Mouse (Mus musculus): Measurements from ENCODE around the gene Narfl.
A peak's percentile ranks its signal among the peaks of the same experiment; 100 is the strongest.
"Not testable (repeated sequence)": the region's sequence is repeated elsewhere in the genome, so short reads cannot be mapped to it uniquely, and the experiment has no call there.

Narfl gene

GRCm38 (mm10) chr17:25773549-25774120, at the start of gene Narfl:
Narfl (plus strand) TSS chr17:25773776.
- DNase-seq (ENCODE audit: low read depth, low spot score), result peak; percentile 97

GRCm38 (mm10) chr17:25723919-25724318, 49.7 kb upstream of the Narfl start:
- DNase-seq (ENCODE audit: low read depth, low spot score), result no peak

DNA sequence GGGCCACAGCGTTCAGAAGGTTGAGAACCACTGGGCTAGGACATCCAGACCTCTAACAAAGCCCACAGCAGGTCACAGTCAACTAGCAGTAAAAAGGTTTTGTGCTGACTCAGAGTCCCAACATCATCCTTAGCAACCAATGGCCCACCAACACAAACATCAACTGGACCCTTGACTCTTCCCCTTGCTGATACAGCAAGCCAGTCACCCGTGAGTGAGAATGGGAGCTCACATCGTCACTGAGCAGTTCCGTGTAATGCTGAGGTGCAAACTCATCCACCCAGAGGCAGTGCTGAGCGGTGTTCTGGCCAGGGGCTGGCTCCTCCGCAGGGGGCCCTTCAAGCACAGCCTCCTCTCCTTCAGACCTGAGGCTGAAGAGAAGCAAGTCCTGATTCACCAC, 48.3 kb upstream of the Narfl start:
- DNase-seq (ENCODE audit: low read depth, low spot score), result no peak

DNA sequence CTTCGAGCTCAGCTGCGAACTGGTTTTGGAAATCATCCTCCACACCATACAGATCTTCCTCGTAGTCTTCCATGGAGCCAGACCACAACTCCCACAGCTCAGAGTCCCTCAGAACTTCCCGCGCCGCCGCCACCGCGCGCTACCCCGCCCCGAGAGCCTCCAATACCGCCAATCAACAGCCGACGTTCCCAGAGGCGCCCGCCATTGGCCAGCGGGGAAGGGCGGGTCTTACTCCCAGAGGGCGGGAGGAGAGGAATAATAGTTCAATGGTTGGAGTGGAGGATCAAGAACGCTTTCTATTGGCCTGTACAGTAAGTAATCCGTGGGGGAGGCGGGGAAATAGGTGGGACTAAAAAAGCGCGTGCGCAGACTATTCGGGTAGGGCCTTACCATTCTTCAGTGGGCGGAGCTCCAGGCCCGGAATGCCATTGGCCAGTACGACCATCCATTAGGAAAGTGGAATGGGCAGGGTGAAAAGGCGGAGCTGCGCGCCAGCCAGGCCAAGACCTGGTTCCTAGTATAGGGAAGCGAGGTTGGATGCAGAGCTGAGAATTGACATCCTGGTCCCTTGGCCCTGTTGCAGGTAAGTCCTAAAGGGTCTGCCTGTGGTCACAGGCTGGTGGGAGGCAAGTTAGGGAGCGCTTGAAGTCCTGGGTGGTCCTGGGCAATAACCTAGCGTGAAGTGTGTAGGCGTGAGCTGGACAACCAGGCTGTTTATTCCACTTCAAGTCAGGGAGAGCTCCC, 46.1 kb upstream of the Narfl start, which contains the start of the genes Chtf18 and Rpusd1:
Gene Chtf18 (minus strand): TSS at position 155 of the 744 bp plus-strand sequence.
Gene Rpusd1 (plus strand): TSS at position 406 of the 744 bp plus-strand sequence.
- DNase-seq (ENCODE audit: low read depth, low spot score), result peak; percentile 100

DNA sequence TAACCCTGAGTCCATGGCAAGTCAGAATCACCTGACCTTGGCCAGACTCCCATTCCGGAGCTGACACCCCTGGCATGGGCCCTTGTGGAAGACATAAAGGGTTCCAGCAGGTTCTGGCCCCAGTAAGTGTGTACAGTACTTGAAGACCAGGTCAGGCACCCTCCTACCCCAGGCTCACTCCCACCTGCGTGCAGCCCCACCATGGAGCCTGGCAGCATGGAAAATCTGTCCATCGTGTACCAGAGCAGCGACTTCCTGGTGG, 45.6 kb upstream of the Narfl start:
- no peak for DNase-seq (ENCODE audit: low read depth, low spot score)

DNA sequence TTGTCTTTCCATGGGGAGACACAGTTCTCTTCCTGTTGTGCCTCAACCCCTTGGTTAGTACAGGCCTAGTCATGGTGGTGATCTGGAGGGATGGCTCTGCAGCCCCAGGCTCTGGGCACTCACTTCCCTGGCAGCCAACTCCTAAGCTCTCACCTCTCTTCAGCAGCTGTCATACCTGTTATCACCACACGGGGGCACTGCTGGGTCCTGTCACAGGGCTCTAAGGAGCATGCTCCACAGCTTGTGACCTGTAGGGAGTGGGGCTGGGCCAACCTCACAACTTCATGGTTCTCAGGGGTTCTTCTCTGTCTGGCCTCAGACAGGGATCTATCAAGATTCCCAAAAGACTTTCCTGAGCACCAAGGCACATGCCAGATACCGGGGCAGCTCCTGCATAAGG, 41.5 kb upstream of the Narfl start:
- DNase-seq (ENCODE audit: low read depth, low spot score), result peak; percentile 59

DNA sequence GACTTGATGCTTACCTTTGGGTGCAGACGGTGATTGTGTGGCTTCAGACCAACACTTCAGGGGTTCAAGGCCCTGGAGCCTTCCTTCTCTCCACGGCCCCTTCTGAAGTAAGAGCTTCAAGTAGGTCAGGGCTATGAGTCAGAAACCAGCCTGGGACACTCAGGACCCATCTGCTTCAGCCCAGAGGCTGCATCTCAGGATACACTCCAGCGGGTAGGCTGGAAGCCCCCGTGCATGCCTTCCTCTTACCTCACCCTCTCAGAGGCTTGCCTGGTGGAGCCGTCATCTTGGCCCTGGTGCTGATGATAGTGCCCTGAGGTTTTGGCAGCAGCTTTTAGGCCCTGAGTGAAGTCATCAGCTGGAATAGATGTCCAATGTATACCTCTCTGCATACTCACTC, 38.3 kb upstream of the Narfl start:
- DNase-seq (ENCODE audit: low read depth, low spot score), result no peak

- DNase-seq (ENCODE audit: low read depth, low spot score), result no peak
Measured at GRCm38 (mm10) chr17:25735745-25736144, 37.8 kb upstream of the Narfl start, which contains the start of gene Mslnl. Mslnl (plus strand) TSS chr17:25736042.

DNA sequence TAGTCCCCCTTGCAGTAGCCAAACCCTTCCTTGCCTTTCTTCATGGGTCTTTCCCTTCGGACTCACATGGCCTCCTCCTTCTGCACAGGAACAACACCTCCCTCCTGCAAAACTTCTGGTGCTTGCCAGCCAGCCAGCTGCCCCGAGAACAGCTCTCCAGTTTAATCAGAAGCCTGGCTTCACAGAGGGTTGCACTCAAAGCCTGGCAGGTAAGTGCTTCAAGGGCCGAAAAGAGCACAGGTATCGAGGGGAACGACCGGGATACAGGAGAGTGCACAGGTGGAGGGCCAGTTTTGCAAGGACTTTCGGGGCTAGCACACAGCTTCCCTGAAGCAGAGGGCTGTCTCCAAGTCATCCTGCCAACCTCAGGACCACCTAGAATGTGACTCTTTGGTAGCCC, 34.7 kb upstream of the Narfl start:
- no peak for DNase-seq (ENCODE audit: low read depth, low spot score)

DNA sequence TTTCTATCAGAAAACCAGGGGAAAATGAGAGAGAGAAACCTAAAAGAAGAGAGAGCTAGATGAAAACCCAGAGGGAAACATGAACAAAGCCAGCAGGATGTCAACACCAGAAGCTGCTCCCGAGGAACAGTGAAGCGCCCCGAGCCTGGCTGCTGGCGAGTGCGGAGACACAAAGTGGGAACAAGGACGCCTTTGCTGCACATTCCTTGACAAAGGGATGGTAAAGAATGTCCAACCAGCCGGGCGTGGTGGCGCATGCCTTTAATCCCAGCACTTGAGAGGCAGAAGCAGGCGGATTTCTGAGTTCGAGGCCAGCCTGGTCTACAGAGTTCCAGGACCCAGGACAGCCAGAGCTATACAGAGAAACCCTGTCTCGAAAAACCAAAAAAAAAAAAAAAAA, 32.1 kb upstream of the Narfl start:
- DNase-seq (ENCODE audit: low read depth, low spot score), result not testable (repeated sequence)

DNA sequence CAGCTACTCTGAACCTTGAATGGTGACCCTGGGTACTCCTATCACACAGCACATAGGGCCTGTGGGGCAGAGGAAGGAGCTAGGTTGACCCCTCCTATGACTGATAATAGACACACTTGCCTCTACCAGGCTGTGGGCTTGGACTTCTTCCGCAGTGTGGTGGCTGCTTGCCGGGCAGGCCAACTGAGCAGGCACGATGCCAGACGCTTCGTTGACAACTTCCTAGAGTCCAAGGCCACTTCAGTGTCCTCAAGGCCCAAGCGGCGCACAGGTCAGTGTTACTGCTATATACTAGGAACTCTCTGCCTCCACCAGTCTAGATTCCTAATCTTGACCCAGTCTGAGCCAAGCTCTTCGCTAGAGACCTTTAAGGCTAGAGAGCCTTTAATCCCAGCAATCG, 29.7 kb upstream of the Narfl start:
- no peak for DNase-seq (ENCODE audit: low read depth, low spot score)

GRCm38 (mm10) chr17:25744311-25744710, 29.3 kb upstream of the Narfl start:
- DNase-seq (ENCODE audit: low read depth, low spot score), result no peak

GRCm38 (mm10) chr17:25748238-25748637, 25.3 kb upstream of the Narfl start:
- DNase-seq (ENCODE audit: low read depth, low spot score), result no peak

DNA sequence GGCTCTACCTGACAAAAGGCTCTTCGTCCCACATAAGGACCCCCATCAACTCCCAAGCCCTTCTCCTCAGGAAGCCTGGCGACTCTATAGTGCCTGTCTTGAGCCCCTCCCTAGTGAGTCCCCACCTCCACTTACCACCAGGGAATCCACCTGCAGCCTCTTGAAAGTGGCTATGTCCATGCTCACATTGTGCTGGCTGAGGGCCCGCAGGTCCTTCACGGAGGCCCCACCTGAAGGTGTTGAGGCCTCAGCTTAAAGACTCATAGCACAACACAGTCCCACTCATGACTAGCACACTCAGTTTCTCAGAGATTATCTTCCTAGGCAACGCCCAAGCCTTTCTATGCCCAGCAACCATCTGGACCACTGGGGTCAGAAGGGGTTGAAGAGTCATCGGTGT, 24.3 kb upstream of the Narfl start:
- no peak for DNase-seq (ENCODE audit: low read depth, low spot score)

- DNase-seq (ENCODE audit: low read depth, low spot score), result no peak
Measured at GRCm38 (mm10) chr17:25751446-25751845, 22.1 kb upstream of the Narfl start.

- DNase-seq (ENCODE audit: low read depth, low spot score), result no peak
Measured at GRCm38 (mm10) chr17:25754241-25754640, 19.3 kb upstream of the Narfl start, which contains the start of gene Msln. Msln (minus strand) TSS chr17:25754378.

DNA sequence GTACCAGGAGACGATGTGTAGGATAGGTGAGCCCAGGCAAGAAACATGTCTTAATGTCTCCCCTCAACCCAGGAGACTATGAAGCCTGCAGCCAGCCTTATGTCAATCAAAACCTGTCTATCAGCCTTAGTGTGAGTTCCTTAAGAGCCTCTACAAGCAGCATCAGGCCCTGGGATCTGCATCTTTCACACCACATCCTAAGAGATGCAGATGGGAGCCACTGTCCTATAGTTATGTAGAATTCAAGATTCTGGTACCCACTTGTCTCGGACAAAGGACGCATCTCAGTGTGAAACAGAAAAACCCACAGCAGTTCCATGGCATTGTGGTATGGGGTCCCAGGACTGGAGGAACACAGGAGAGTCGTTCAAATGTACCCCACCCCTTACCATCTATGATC, 18.5 kb upstream of the Narfl start:
- DNase-seq (ENCODE audit: low read depth, low spot score), result no peak

DNA sequence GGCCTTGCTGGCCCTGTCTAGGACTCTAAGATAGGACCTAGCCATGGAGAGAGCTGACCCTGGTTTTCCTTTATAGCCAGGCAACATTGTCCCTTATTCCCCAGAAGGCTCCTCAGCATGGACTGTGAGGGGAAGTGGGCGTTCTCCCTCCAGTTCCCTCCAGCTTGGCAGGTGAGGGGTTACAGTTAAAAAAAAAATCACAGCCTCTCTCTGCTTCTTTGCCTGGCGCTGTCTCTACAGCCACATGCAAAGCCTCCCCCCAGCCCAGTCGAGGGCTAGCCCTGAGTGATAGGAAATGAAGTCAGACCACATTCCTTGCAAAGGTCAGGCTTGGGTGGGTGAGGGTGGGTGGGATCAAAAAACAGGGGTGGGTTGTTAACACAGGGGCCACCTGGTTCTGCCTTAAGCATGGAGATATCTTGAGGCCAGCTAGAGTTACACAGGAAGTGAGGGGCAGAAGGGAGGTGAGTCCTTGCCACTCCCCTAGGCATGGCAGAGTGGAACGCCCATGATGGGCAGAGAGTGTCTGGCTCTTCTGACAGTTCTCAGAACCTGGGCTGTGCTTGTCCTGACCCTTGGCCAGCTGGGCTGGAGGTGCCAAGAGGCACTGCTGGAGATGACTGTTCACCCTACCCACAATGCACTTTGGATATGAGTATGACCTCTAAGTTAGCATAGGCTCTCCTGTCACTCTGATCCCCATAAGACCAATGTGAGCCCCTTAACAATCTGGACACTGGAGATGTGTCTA, 17.8 kb upstream of the Narfl start:
- DNase-seq (ENCODE audit: low read depth, low spot score), result no peak

DNA sequence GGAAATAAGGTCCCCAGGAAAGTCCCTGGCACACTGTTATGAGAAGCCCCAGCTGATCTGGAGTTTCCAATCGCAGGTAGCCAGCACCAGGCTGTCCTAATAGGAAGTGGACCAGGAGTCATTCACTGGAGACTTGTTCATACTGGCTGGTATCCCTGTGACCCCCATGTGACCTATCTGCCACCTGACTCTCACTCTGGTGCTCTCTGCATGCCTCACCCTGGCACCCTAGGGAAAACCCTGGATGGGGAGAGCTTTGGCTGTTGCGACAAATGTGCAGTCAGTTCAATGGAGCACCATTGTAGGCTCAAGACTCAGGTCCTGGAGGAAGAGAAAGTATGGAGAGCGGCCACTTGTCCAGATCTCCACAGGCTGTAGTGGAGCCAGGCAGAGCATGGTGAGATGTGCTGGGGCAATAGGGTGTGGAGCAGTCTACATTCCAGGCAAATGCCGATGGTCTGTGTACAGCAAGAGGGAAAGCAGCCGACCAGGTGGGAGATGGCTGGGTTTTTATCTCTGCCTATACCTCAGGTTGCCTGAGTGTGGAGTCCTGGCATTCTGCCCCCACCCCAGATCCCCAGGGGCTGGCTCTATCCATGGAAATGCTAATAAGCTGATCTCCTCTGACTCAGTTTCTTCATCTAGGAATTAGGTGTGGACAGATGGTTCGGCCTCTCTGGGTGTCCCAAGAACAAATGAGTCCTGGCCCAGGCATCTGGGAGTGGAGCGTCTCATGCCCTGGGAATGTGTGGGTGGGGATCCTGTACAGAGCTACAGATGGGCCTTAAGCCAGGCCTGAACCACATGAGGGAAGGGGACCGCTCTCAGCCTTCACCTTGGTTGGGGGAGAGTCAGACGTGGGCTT, 17.0 kb upstream of the Narfl start:
- DNase-seq (ENCODE audit: low read depth, low spot score), result no peak

DNA sequence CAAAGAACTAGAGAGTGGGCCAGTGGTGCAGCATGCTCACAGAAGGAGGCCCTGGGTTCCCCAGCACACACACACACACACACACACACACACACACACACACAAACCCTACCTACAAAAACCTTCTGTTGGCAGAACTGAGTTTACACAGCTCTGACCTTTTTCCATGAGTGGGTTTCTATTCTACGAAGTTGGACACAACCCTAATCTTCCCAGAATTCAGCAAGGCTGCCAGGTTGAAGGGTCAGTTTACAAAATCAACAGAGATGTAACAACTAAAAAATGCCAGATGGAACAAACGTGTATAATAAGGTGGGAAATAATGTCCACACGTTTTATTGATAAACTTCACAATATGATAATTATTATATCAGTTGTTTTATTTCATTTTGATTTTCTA, 15.9 kb upstream of the Narfl start:
- no peak for DNase-seq (ENCODE audit: low read depth, low spot score)

DNA sequence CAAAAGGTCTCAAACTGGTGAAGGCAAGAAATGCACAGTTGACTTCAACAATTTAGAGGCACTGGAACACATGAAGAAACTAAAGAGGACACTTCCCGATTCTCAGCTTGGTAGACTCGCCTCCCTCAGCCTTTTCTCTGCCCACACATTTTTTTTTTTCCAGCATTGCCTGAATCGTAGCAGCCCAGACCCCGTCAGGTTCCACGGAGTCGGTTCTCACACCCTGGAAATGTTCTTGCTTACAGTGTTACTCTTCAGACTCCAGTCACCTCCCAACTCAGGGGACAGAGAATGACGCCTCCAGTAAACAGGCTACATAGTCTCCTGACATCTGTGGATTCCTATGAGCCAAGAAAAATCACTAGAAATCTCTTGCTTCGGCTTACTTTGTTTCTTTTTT, 13.4 kb upstream of the Narfl start:
- DNase-seq (ENCODE audit: low read depth, low spot score), result peak; percentile 57

DNA sequence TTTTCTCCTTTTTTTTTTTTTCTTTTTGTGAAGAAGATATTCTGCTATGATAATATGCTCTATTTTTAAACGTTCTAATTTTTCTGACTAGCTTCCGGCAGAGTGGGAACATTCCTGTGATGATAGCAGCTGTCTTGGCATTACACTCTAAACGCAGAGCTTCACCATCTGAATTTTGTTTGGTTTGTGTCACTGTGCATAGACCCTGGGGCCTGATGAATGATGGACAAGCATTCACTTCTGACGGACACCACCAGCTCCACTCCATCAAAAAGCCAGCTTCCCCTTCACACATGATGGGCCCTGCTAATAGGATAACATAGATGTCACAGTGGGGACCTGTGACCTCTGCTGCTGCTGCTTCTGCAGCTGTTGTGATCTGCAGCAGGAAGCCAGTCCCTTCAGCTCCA, 12.0 kb upstream of the Narfl start:
- peak; percentile 84 for DNase-seq (ENCODE audit: low read depth, low spot score)

All from telencephalon, adult 2 months (tissue).